Comparison of ENCODE assay signal across 21 mouse cellular contexts in genomic region chr7:49503419-49503818, GRCm38 (mm10).
DNase-seq lines count a peak whose midpoint lies in the region; ATAC-seq and TF ChIP-seq lines count a peak whose summit lies in the region.
"Had no signal": no experiment of that assay in that cellular context is flagged by ENCODE, and none has a peak within 500 bp of the region (broad histone marks: within the 10 kb centered on the region; RNA-seq: fewer than 3 reads in every experiment).

No protein-coding gene starts in this region.

- no peaks in the 10 kb centered on the region for H3K9me3 ChIP-seq in heart, embryonic 10.5 days
- H3K9me3 ChIP-seq in heart, embryonic 12.5 days (replicated peaks): no peaks in the 10 kb centered on the region
- H3K9me3 ChIP-seq in intestine, embryonic 16.5 days (ENCODE audit: control insufficient read depth, low read length): no peaks in the 10 kb centered on the region
- H3K9me3 ChIP-seq in intestine, embryonic 15.5 days: no peaks in the 10 kb centered on the region
- H3K9me3 ChIP-seq: embryonic facial prominence, embryonic 12.5 days; limb, embryonic 10.5 days had no signal

- DNase-seq in heart, embryonic 10.5 days (ENCODE audit: low spot score): no peak
- DNase-seq in layer of hippocampus, adult 2 months (ENCODE audit: low spot score in 2 of 2): no peak
- no peak for DNase-seq in layer of hippocampus, postnatal 10 days (ENCODE audit: low spot score in 2 of 2)
- peak; percentile 53 for DNase-seq in kidney, postnatal 14 days
- DNase-seq in cerebellum, adult 8-10 months: no peak
- DNase-seq: adrenal gland, postnatal 10 days; cerebellum, adult 18-20 months; cerebellum, postnatal 25 days; forebrain, postnatal 0 days; heart, postnatal 10 days; liver; lung, adult 2 months; lung, postnatal 36 days; right cerebral cortex, postnatal 14 days had no signal

- H3K27ac ChIP-seq in heart, embryonic 10.5 days: 0 out of 2 replicates have a peak overlapping the region, but pooled peaks have one; percentile 63
- no peak overlapping the region for H3K27ac ChIP-seq in heart, embryonic 12.5 days (ENCODE audit: poor library complexity, severe bottlenecking)
- H3K27ac ChIP-seq in intestine, embryonic 16.5 days (ENCODE audit: low read length): no peak overlapping the region
- no peak overlapping the region for H3K27ac ChIP-seq in intestine, embryonic 15.5 days
- peak overlapping the region; percentile 6; the same call in 1 of the 2 replicates for H3K27ac ChIP-seq in layer of hippocampus, adult 2 months
- H3K27ac ChIP-seq: embryonic facial prominence, embryonic 12.5 days; midbrain, embryonic 13.5 days had no signal

- H3K4me3 ChIP-seq in heart, embryonic 10.5 days: no peak overlapping the region
- no peak overlapping the region for H3K4me3 ChIP-seq in heart, embryonic 12.5 days
- H3K4me3 ChIP-seq in intestine, embryonic 16.5 days (ENCODE audit: low read length): no peak overlapping the region
- no peak overlapping the region for H3K4me3 ChIP-seq in intestine, embryonic 15.5 days (replicated peaks)
- H3K4me3 ChIP-seq in layer of hippocampus, adult 2 months: no peak overlapping the region
- H3K4me3 ChIP-seq: embryonic facial prominence, embryonic 12.5 days; limb, embryonic 10.5 days; megakaryocyte, embryonic 14.5 days; midbrain, embryonic 13.5 days had no signal

- H3K9ac ChIP-seq in heart, embryonic 12.5 days: no peak overlapping the region
- H3K9ac ChIP-seq in intestine, embryonic 16.5 days (ENCODE audit: low read depth, low read length): no peak overlapping the region
- no peak overlapping the region for H3K9ac ChIP-seq in intestine, embryonic 15.5 days
- H3K9ac ChIP-seq: embryonic facial prominence, embryonic 12.5 days; forebrain, postnatal 0 days; midbrain, embryonic 13.5 days had no signal

- H3K36me3 ChIP-seq in heart, embryonic 10.5 days: peaks cover 4% of the 10 kb centered on the region; the same call in 1 of the 2 replicates
- H3K36me3 ChIP-seq in heart, embryonic 12.5 days: peaks cover 5% of the 10 kb centered on the region; the same call in 1 of the 2 replicates
- H3K36me3 ChIP-seq in intestine, embryonic 16.5 days (ENCODE audit: control insufficient read depth, insufficient read depth, low read length): no peaks in the 10 kb centered on the region; the same call in 1 of the 2 replicates
- no peaks in the 10 kb centered on the region for H3K36me3 ChIP-seq in intestine, embryonic 15.5 days
- H3K36me3 ChIP-seq: embryonic facial prominence, embryonic 12.5 days; limb, embryonic 10.5 days; midbrain, embryonic 13.5 days had no signal

- H3K4me2 ChIP-seq in heart, embryonic 12.5 days: no peak overlapping the region
- no peak overlapping the region for H3K4me2 ChIP-seq in intestine, embryonic 16.5 days (ENCODE audit: low read depth, low read length)
- no peak overlapping the region for H3K4me2 ChIP-seq in intestine, embryonic 15.5 days (replicated peaks)
- H3K4me2 ChIP-seq: embryonic facial prominence, embryonic 12.5 days; midbrain, embryonic 13.5 days had no signal

- peak; percentile 38 for TF ChIP-seq CTCF in layer of hippocampus, adult 2 months (conservative IDR thresholded peaks at IDR 0.05)

- 57% methylated on average over 8 of the region's 8 CpGs for WGBS in heart, embryonic 10.5 days
- WGBS in heart, embryonic 12.5 days: 58% methylated on average over 8 of the region's 8 CpGs
- WGBS in intestine, embryonic 16.5 days: 46% methylated on average over 8 of the region's 8 CpGs
- 50% methylated on average over 8 of the region's 8 CpGs for WGBS in intestine, embryonic 15.5 days

- H3K27me3 ChIP-seq in heart, embryonic 10.5 days (ENCODE audit: insufficient read depth, poor library complexity, severe bottlenecking): no peaks in the 10 kb centered on the region
- H3K27me3 ChIP-seq in heart, embryonic 12.5 days (replicated peaks): no peaks in the 10 kb centered on the region
- H3K27me3 ChIP-seq in intestine, embryonic 16.5 days (replicated peaks; ENCODE audit: control insufficient read depth, insufficient read depth, low read length): no peaks in the 10 kb centered on the region
- H3K27me3 ChIP-seq in intestine, embryonic 15.5 days (replicated peaks): no peaks in the 10 kb centered on the region
- H3K27me3 ChIP-seq: embryonic facial prominence, embryonic 12.5 days; megakaryocyte, embryonic 14.5 days; midbrain, embryonic 13.5 days had no signal

- ATAC-seq in heart, embryonic 12.5 days (ENCODE audit: insufficient number of reproducible peaks, low FRiP score): no peak
- ATAC-seq in intestine, embryonic 16.5 days: peak; percentile 14; the same call in 1 of the 2 replicates
- no peak for ATAC-seq in intestine, embryonic 15.5 days

- H3K4me1 ChIP-seq in heart, embryonic 10.5 days: peaks cover 73% of the 10 kb centered on the region
- peaks cover 69% of the 10 kb centered on the region for H3K4me1 ChIP-seq in heart, embryonic 12.5 days (replicated peaks)
- H3K4me1 ChIP-seq in intestine, embryonic 16.5 days (ENCODE audit: control insufficient read depth, insufficient read depth, low read length): peaks cover 32% of the 10 kb centered on the region
- H3K4me1 ChIP-seq in intestine, embryonic 15.5 days (replicated peaks): peaks cover 32% of the 10 kb centered on the region
- H3K4me1 ChIP-seq: megakaryocyte, embryonic 14.5 days had no signal

Comparison
In these comparisons a context has a peak if more than half of its experiments do, and no peak if none do; other contexts are left out.
1. H3K27ac ChIP-seq: peak in heart, embryonic 10.5 days (single experiment) and layer of hippocampus, adult 2 months (single experiment); none in heart, embryonic 12.5 days (single experiment), intestine, embryonic 16.5 days (single experiment) and intestine, embryonic 15.5 days (single experiment).